Mouse (Mus musculus): ENCODE measurements at regions not wholly inside any gene's neighbourhood (a gene's known extent, or its start where the extent isn't known, plus 50 kb on each side); places are given as distances from the start of the nearest gene placed in this dataset.
A peak's percentile ranks its signal among the peaks of the same experiment; 100 is the strongest.
"Not testable (repeated sequence)": the region's sequence is repeated elsewhere in the genome, so short reads cannot be mapped to it uniquely, and the experiment has no call there.

DNA sequence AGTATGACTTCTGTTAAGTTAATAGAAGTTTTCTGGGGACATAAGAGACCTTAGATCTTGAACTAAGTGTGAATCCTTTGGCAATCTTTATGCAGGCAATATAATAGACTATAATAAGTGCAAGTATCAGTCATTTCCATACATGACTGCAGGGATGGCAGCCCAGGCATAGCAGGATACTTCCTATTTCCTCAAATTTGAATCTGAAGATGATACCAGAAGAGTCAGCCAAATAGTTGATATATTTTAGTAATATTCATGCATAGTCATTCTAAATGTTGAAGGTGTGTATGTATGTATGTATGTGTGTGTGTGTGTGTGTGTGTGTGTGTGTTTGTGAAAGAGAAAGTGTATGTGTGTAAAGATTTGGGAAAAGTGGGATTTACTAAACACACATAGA lies 64.3 kb downstream of the Prl2c2 start:
- H3K27me3 ChIP-seq; H3K9ac ChIP-seq; H3K36me3 ChIP-seq; H3K4me1 ChIP-seq; H3K4me3 ChIP-seq; H3K4me2 ChIP-seq (replicated peaks); H3K27ac ChIP-seq; ATAC-seq (ENCODE audit: low FRiP score): not testable (repeated sequence)
- peaks cover 23% of the 10 kb centered on the region for H3K9me3 ChIP-seq (replicated peaks)

DNA sequence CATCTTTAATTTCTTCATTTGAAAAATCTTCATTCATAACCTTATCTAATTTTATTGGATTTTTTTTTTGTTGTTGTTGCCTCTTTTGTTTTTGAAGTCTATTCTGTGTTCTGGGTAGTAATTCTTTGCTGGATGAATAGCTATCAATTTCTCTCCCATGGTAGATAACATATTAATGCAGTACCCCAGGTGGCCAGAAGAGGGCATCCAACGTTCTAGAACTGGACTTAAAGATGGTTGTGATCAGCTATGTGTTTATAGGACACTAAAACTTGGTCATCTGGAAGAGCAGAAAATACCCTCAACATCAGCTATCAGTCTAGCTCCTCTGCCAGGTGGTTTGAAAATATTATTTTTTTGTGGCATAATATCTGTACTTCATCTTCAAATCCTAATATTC lies 70.1 kb downstream of the Prl2c2 start:
- peaks cover 60% of the 10 kb centered on the region for H3K9me3 ChIP-seq (replicated peaks)
- not testable (repeated sequence) for H3K27ac ChIP-seq; H3K4me3 ChIP-seq; H3K36me3 ChIP-seq; H3K4me1 ChIP-seq; ATAC-seq (ENCODE audit: low FRiP score); H3K9ac ChIP-seq; H3K27me3 ChIP-seq; H3K4me2 ChIP-seq (replicated peaks)
- WGBS = 4% methylated on average over 1 of the region's 1 CpGs

DNA sequence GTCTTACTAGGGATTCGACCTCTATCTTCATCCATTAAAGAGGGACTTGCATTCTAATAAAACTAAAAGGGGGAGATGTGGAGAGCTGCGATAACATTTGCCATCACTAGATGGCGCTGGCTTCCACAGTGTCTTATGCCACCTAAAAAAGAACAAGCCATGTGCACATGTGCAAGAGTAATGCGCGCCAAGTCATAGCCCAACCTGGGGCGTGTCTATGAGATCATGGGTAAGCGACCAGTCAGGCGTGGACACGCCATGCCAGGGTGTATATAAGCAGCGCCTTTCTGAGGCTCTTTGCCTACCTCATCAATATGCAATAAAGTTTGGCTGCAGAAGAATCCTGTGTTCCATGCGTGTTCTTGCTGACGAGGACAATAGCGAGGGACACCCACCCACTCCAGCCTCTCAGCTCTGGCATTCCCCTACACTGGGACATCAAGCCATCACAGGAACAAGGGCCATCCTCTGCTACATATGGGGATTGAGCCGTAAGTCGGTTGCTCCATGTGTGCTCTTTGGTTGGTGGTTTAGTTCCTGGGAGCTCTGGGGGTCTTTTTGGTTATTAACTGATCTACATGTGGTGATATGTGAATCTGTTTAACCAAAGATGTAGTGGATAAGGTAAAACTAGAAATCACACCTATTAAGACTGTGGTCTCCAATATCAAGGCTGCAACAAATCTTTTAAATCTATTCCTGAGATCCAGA lies 73.1 kb downstream of the Prl2c2 start:
- H3K27me3 ChIP-seq; H3K27ac ChIP-seq; H3K9ac ChIP-seq; H3K4me1 ChIP-seq; H3K36me3 ChIP-seq; H3K4me2 ChIP-seq (replicated peaks); H3K4me3 ChIP-seq: not testable (repeated sequence)
- H3K9me3 ChIP-seq (replicated peaks) = peaks cover 73% of the 10 kb centered on the region
- WGBS = 85% methylated on average over 15 of the region's 15 CpGs
- ATAC-seq (ENCODE audit: low FRiP score) = 0 out of 2 replicates have a peak, but pooled peaks have one; percentile 29

DNA sequence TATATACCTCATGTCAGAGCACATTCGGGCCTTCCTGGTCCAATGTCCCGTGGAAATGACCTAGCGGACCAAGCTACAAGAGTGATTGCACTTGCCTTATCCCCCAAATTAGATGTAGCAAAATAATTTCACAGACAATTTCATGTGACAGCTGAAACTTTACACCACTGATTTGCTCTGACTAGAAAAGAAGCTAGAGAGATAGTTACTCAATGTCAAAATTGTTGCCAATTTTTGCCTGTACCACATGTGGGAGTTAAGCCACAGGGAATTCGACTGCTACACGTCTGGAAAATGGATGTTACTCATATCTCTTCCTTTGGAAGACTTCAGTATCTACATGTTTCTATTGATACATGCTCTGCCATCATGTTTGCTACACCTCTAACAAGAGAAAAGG lies 74.6 kb downstream of the Prl2c2 start:
- no peaks in the 10 kb centered on the region for H3K27me3 ChIP-seq
- H3K4me1 ChIP-seq = no peaks in the 10 kb centered on the region
- ATAC-seq (ENCODE audit: low FRiP score) = no peak
- no peak overlapping the region for H3K4me2 ChIP-seq (replicated peaks)
- H3K4me3 ChIP-seq = no peak overlapping the region
- H3K9me3 ChIP-seq (replicated peaks) = peaks cover 86% of the 10 kb centered on the region
- 83% methylated on average over 5 of the region's 5 CpGs for WGBS
- no peak overlapping the region for H3K27ac ChIP-seq
- H3K36me3 ChIP-seq = no peaks in the 10 kb centered on the region
- no peak overlapping the region for H3K9ac ChIP-seq

DNA sequence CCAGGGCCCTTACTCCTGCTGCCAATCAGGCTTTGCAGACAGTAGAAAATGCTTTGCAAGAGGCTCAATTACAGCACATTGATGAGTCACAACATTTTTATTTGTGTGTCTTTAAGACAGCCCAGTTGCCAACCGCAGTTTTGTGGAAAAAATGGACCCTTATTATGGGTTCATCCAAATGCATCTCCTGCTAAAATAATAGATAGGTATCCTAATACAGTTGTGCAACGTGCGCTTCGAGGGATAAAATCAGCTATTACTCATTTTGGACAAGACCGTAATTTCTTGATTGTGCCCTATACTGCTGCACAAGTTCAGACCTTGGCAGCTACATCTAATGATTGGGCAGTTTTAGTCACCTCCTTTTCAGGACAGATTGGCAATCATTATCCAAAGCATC lies 75.4 kb downstream of the Prl2c2 start:
- Histone ChIP-seq H3K27ac (no peak overlapping the region), H3K9me3 (replicated peaks) (peaks cover 86% of the 10 kb centered on the region), H3K4me2 (replicated peaks) (no peak overlapping the region), H3K27me3 (no peaks in the 10 kb centered on the region), H3K9ac (no peak overlapping the region), H3K4me1 (no peaks in the 10 kb centered on the region), H3K4me3 (no peak overlapping the region), H3K36me3 (no peaks in the 10 kb centered on the region)
- ATAC-seq (ENCODE audit: low FRiP score) = no peak
- WGBS = 93% methylated on average over 5 of the region's 5 CpGs

DNA sequence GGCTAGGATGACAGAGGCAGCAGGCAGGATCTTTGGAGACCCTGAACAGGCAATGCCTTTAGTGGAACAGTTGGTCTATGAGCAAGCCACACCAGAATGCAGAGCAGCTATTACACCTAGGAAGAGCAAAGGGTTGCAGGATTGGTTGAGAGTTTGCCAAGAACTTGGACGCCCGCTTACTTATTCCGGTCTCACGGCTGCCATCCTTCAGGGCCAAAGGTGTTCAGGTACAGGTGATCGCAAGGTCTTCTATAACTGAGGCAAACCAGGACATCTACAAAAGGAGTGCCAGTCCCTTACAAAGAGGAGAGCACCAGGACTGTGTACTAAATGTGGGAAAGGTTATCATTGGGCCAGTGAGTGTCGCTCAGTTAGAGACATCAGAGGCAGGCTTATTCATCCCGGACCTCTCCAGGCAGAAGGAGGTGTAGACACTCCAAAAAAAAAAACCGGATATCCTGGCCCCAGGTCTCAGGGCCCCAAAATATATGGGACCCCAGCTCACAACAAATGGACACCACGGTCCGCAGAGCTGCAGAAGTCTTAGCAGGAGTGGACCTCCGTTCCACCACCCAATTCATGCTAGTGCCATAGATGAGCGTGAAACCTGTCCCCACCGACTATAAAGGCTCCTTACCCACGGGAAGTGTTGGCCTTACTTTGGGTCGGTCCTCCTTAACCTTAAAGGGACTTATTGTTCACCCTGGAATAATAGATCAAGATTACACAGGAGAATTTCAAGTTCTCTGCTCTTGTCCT lies 77.4 kb downstream of the Prl2c2 start:
- Histone ChIP-seq H3K27ac (no peak overlapping the region), H3K4me2 (replicated peaks) (no peak overlapping the region), H3K4me3 (no peak overlapping the region), H3K4me1 (no peaks in the 10 kb centered on the region), H3K9ac (no peak overlapping the region), H3K27me3 (no peaks in the 10 kb centered on the region), H3K36me3 (no peaks in the 10 kb centered on the region), H3K9me3 (replicated peaks) (peaks cover 85% of the 10 kb centered on the region)
- 88% methylated on average over 15 of the region's 15 CpGs for WGBS
- no peak for ATAC-seq (ENCODE audit: low FRiP score)

DNA sequence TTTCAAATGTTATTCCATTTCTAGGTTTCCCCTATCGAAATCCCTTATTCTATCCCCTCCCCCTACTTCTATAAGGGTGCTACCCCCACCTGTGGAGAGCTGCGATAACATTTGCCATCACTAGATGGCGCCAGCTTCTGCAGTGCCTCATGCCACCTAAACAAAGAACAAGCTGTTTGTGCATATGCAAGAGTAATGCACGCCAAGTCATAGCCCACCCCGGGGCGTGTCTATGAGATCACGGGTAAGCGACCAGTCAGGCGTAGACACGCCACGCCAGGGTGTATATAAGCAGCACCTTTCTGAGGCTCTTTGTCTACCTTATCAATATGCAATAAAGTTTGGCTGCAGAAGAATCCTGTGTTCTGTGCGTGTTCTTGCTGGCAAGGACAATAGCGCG lies 79.6 kb downstream of the Prl2c2 start:
- WGBS = 89% methylated on average over 14 of the region's 14 CpGs
- Histone ChIP-seq H3K27me3 (no peaks in the 10 kb centered on the region), H3K4me3 (no peak overlapping the region), H3K36me3 (no peaks in the 10 kb centered on the region), H3K9me3 (replicated peaks) (peaks cover 75% of the 10 kb centered on the region), H3K4me2 (replicated peaks) (no peak overlapping the region), H3K27ac (no peak overlapping the region), H3K4me1 (no peaks in the 10 kb centered on the region), H3K9ac (no peak overlapping the region)
- ATAC-seq (ENCODE audit: low FRiP score) = peak; percentile 51; the same call in 1 of the 2 replicates

DNA sequence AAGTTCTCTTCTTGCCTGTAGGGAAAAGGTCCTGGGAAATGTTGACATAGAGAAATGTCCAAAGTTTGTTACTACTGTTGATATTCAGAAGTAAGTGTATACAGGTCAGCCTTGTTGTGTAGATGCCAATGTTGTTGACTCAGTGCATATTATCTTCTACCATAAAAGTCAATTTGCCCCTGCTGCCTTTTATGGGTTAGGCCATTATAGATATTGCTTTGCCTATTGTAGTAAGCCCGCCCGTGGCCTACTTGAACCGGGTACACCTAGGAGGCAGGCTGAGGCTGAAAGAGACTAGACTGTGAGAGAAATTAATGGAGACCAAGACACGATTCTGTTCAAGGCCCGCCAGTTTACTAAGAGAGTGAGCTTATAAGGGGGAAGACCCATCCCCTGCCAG lies 92.3 kb downstream of the Prl2c2 start:
- H3K27me3 ChIP-seq = no peaks in the 10 kb centered on the region
- H3K9ac ChIP-seq = no peak overlapping the region
- H3K36me3 ChIP-seq = no peaks in the 10 kb centered on the region
- ATAC-seq (ENCODE audit: low FRiP score) = peak; percentile 26; the same call in 1 of the 2 replicates
- H3K4me3 ChIP-seq = no peak overlapping the region
- H3K4me1 ChIP-seq = no peaks in the 10 kb centered on the region
- H3K9me3 ChIP-seq (replicated peaks) = peaks cover 55% of the 10 kb centered on the region
- WGBS = 81% methylated on average over 5 of the region's 5 CpGs
- no peak overlapping the region for H3K4me2 ChIP-seq (replicated peaks)
- no peak overlapping the region for H3K27ac ChIP-seq

DNA sequence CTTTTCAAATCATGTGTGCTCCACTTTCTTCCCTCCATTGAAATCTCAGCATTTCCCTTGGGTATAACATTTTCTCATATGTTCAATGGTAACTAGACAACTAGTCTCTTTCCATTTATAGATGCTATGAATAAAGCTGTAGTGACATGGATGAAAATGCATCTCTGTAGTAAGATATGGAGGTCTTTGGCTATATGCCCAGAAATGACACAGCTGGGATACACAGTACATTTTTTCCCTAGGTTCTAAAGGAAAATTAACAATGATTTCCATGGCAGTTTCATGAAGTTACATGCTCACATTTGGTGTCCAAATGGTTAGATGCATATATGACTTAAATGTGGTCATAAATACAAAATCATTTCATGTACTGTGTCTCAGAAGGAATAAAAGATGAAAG lies 99.0 kb downstream of the Prl2c2 start:
- ATAC-seq (ENCODE audit: low FRiP score) = no peak
- Histone ChIP-seq H3K4me2 (replicated peaks) (no peak overlapping the region), H3K9me3 (replicated peaks) (peaks cover 37% of the 10 kb centered on the region)

DNA sequence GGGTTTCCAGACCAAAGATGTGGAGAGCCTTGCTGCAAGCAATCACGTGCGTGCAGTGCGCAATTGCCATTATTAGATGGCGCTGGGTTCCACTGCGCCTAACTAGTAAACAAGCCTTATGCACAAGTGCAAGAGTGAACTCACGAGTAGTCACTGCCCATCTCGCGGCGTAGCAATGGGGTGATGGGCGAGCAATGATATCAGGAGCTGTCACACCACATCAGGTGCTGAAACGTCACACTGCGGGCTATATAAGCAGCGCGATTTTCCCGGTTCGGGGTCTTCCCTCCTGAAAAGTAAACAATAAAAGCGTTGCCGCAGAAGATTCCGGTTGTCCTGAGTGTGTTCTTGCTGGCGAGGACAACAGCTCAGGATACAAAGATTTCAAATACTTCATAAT lies 89.8 kb upstream of the Prl2c3 start:
- not testable (repeated sequence) for H3K36me3 ChIP-seq; H3K4me2 ChIP-seq (replicated peaks); H3K4me3 ChIP-seq; ATAC-seq (ENCODE audit: low FRiP score); H3K9ac ChIP-seq; H3K27ac ChIP-seq; H3K4me1 ChIP-seq; H3K27me3 ChIP-seq
- H3K9me3 ChIP-seq (replicated peaks) = peaks cover 50% of the 10 kb centered on the region
- WGBS = 88% methylated on average over 20 of the region's 20 CpGs

More for the DNA sequence above, 99.0 kb downstream of the Prl2c2 start:
- Histone ChIP-seq H3K36me3 (no peaks in the 10 kb centered on the region), H3K4me3 (no peak overlapping the region), H3K27me3 (no peaks in the 10 kb centered on the region), H3K27ac (no peak overlapping the region), H3K4me1 (no peaks in the 10 kb centered on the region), H3K9ac (no peak overlapping the region)

DNA sequence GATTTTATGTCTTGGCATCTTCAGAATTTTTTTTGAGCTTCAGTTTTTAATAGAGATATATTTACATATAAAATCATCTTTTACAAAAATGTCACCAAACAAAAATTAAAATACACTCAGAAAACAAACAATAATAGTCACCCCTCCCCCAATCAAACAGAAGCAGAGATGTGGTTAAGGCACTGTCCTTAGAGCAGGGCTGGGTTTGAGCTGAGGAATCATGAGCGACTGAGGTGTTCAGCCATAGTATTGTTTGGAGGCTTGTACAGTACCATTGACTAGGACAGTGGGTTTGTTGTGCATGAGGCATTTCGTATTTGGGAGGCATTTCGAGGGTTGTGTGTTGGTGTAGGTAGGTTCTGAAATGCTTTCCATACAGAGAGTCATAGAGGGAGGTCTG lies 79.6 kb upstream of the Prl2c3 start:
- H3K36me3 ChIP-seq; H3K4me3 ChIP-seq; H3K4me1 ChIP-seq; H3K9ac ChIP-seq; ATAC-seq (ENCODE audit: low FRiP score); H3K4me2 ChIP-seq (replicated peaks); H3K27me3 ChIP-seq; H3K27ac ChIP-seq: not testable (repeated sequence)
- H3K9me3 ChIP-seq (replicated peaks) = peaks cover 39% of the 10 kb centered on the region
- WGBS = 71% methylated on average over 3 of the region's 3 CpGs

DNA sequence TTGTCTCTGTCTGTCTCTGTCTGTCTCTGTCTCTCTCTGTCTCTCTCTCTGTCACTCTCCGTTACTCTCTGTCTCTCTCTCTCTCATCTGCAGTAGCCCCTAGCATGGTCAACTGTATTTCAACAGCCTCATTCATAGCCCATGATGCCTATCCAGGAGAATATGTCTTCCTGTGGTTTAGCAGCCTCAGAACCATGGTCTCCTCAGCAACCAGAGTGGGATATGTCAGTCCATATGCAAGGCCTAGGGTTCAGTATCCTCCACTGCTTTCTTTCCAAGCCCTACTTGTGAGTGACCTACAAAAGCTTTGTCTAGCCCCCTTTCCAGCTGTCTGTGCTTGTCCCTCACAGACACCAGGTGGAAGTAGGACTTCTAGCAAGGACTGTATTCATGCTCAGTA lies 65.1 kb upstream of the Prl2c3 start:
- not testable (repeated sequence) for H3K27me3 ChIP-seq
- peak; percentile 29; the same call in 1 of the 2 replicates for ATAC-seq (ENCODE audit: low FRiP score)
- 80% methylated on average over 1 of the region's 1 CpGs for WGBS

DNA sequence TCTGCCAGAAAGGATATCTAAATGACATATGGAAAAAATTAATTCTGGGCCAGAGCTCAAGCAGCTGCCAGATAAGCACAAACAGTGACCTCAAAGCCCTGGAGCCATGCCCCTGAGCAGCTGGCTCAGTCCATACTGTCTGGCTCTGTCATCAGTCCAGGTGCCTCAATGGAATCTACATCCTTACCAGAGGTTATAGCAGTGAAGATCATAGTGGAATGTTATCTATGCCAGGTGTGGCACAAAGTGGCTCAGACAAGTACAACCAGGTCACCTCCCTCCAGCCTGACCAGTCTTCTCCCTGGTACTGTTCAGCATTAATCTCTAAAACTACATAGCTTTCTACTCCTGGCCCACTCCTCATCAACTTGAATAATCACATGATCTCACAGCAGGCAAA lies 64.4 kb upstream of the Prl2c3 start:
- Histone ChIP-seq H3K9ac (no peak overlapping the region), H3K27ac (no peak overlapping the region), H3K4me2 (replicated peaks) (no peak overlapping the region), H3K36me3 (no peaks in the 10 kb centered on the region), H3K9me3 (replicated peaks) (peaks cover 36% of the 10 kb centered on the region), H3K27me3 (no peaks in the 10 kb centered on the region), H3K4me3 (no peak overlapping the region), H3K4me1 (no peaks in the 10 kb centered on the region)
- peak; percentile 63 for ATAC-seq (ENCODE audit: low FRiP score)

More for the DNA sequence above, 65.1 kb upstream of the Prl2c3 start:
- not testable (repeated sequence) for H3K27ac ChIP-seq; H3K36me3 ChIP-seq; H3K4me2 ChIP-seq (replicated peaks); H3K4me1 ChIP-seq; H3K9ac ChIP-seq; H3K4me3 ChIP-seq
- peaks cover 31% of the 10 kb centered on the region for H3K9me3 ChIP-seq (replicated peaks)
